Mouse (Mus musculus) lung, postnatal 0 days (tissue): ENCODE data around the gene Slc4a4.
A peak's percentile ranks its signal among the peaks of the same experiment; 100 is the strongest.

Source experiments
- CTCF ChIP-seq: IDR thresholded peaks from 2 replicates; pipeline ENCODE4 v1.5.1; 2016; ENCODE audit warnings: antibody characterized with exemption, mild to moderate bottlenecking
- EP300 ChIP-seq: IDR thresholded peaks from 2 replicates; pipeline ENCODE4 v1.6.1; 2016; ENCODE audit warnings: antibody characterized with exemption, mild to moderate bottlenecking, control low read depth

- no peak for TF ChIP-seq EP300
- TF ChIP-seq CTCF = peak; percentile 66
These were observed 24.5 kb upstream of the Slc4a4 start for GRCm38 (mm10) chr5:88862163-88862562.
